Mouse (Mus musculus) midbrain, postnatal 0 days (tissue): ENCODE data around the gene Disp2. TPM values are rescaled to one million over a fixed set of nuclear protein-coding genes. Genes with fewer than 3 reads are reported as not detected.

Experiments
- ATAC-seq: fragments of 200-750 bp; cut with Nextera tagmentation; 2 replicates; pipeline ENCODE4 v1.8.0; 2017; ENCODE audit warnings: moderate number of reproducible peaks, mild to moderate bottlenecking, moderate TSS enrichment, moderate library complexity; ENCODE audit not compliant: low FRiP score
- DNase-seq: peaks from one replicate; pipeline ENCODE4 v3.0.0-alpha.2; 2015; ENCODE audit warnings: low spot score
- H3K27ac ChIP-seq: fragments of 300-500 bp; sonication (generic); 2 replicates; pipeline ENCODE4 v1.5.1; 2014; ENCODE audit warnings: low read depth, mild to moderate bottlenecking, low read length, mixed read lengths
- H3K27me3 ChIP-seq: fragments of 300-500 bp; sonication (generic); 2 replicates; pipeline ENCODE4 v1.6.1; 2014; ENCODE audit warnings: low read length, control low read depth, mixed read lengths; ENCODE audit not compliant: insufficient read depth
- H3K36me3 ChIP-seq: fragments of 300-500 bp; sonication (generic); 2 replicates; pipeline ENCODE4 v1.6.1; 2014; ENCODE audit warnings: low read length, control low read depth, mixed read lengths; ENCODE audit not compliant: insufficient read depth
- H3K4me1 ChIP-seq: fragments of 300-500 bp; sonication (generic); 2 replicates; pipeline ENCODE4 v1.6.1; 2014; ENCODE audit warnings: mild to moderate bottlenecking, control low read depth, antibody characterized with exemption, low read length, mixed read lengths; ENCODE audit not compliant: insufficient read depth
- H3K4me2 ChIP-seq: fragments of 300-500 bp; sonication (generic); 2 replicates; pipeline ENCODE4 v1.6.1; 2014; ENCODE audit warnings: low read depth, mild to moderate bottlenecking, low read length, mixed read lengths; ENCODE audit not compliant: poor library complexity, severe bottlenecking
- H3K4me3 ChIP-seq: fragments of 300-500 bp; sonication (generic); 2 replicates; pipeline ENCODE4 v1.5.1; 2014; ENCODE audit warnings: low read depth, mild to moderate bottlenecking, low read length, moderate library complexity
- H3K9ac ChIP-seq: fragments of 300-500 bp; sonication (generic); replicated peaks from 2 replicates; pipeline ENCODE4 v1.6.1; 2014; ENCODE audit warnings: mild to moderate bottlenecking, low read length, moderate library complexity, mixed read lengths; ENCODE audit not compliant: poor library complexity, severe bottlenecking
- H3K9me3 ChIP-seq: fragments of 300-500 bp; sonication (generic); 2 replicates; pipeline ENCODE4 v1.6.1; 2016; ENCODE audit warnings: low read length, control low read depth
- CTCF ChIP-seq: IDR thresholded peaks from 2 replicates; pipeline ENCODE4 v1.5.1; 2016; ENCODE audit warnings: antibody characterized with exemption, mild to moderate bottlenecking
- WGBS: fragments of 180-500 bp; shearing (Covaris S2); extraction: QIAGEN DNeasy Blood & Tissue Kit; methylation state at CpG from one replicate; pipeline ENCODE4 v1.1.7; 2014; 5-methylcytosine and 5-hydroxymethylcytosine counted together
- polyA plus RNA-seq: library from polyadenylated mRNA; unstranded; fragments of >200 nt; fragmentation: Nextera tagmentation; extraction: Ambion mirVana; gene quantifications from 2 replicates; pipeline ENCODE4 v1.2.1, GENCODE M21; 2015
- total RNA-seq: library from RNA; depleted of rRNA; stranded (reverse); fragments of >200 nt; gene quantifications from 2 replicates; pipeline ENCODE4 v1.2.3, GENCODE M21; 2014

Gene Disp2
- total and polyA plus RNA-seq, 2 experiments from 2014 or later = 72.6 to 201 TPM

- no peak for ATAC-seq
- DNase-seq = no peak
- Histone ChIP-seq H3K36me3 (peaks cover 53% of the 10 kb centered on the region), H3K4me3 (no peak overlapping the region), H3K27me3 (no peaks in the 10 kb centered on the region), H3K4me2 (no peak overlapping the region), H3K9ac (no peak overlapping the region), H3K27ac (no peak overlapping the region), H3K9me3 (no peaks in the 10 kb centered on the region), H3K4me1 (no peaks in the 10 kb centered on the region)
- TF ChIP-seq CTCF = no peak
- 94% methylated on average over 26 of the region's 26 CpGs for WGBS
Observed at GRCm38 (mm10) chr2:118791591-118792258, 12.2 kb downstream of the Disp2 start.

GRCm38 (mm10) chr2:118792259-118792613, 12.7 kb downstream of the Disp2 start:
- Histone ChIP-seq H3K4me2 (no peak overlapping the region), H3K36me3 (peaks cover 48% of the 10 kb centered on the region), H3K9ac (no peak overlapping the region), H3K27me3 (no peaks in the 10 kb centered on the region), H3K4me1 (no peaks in the 10 kb centered on the region), H3K27ac (no peak overlapping the region), H3K9me3 (no peaks in the 10 kb centered on the region), H3K4me3 (no peak overlapping the region)
- TF ChIP-seq CTCF = no peak
- 80% methylated on average over 4 of the region's 4 CpGs for WGBS
- ATAC-seq (no peak), DNase-seq (no peak)

GRCm38 (mm10) chr2:118793636-118794035, 14.1 kb downstream of the Disp2 start:
- no peak overlapping the region for H3K27ac ChIP-seq
- DNase-seq (no peak), ATAC-seq (no peak)
- H3K4me3 ChIP-seq = no peak overlapping the region
- WGBS = 88% methylated on average over 4 of the region's 4 CpGs
- H3K27me3 ChIP-seq = no peaks in the 10 kb centered on the region
- no peaks in the 10 kb centered on the region for H3K4me1 ChIP-seq
- H3K9ac ChIP-seq = no peak overlapping the region
- H3K4me2 ChIP-seq = no peak overlapping the region
- TF ChIP-seq CTCF = no peak
- peaks cover 37% of the 10 kb centered on the region for H3K36me3 ChIP-seq
- H3K9me3 ChIP-seq = no peaks in the 10 kb centered on the region

- DNase-seq (no peak), ATAC-seq (no peak)
- Histone ChIP-seq H3K4me3 (no peak overlapping the region), H3K4me1 (no peaks in the 10 kb centered on the region), H3K9me3 (no peaks in the 10 kb centered on the region), H3K36me3 (no peaks in the 10 kb centered on the region), H3K4me2 (no peak overlapping the region), H3K9ac (no peak overlapping the region), H3K27me3 (no peaks in the 10 kb centered on the region), H3K27ac (no peak overlapping the region)
- TF ChIP-seq CTCF = no peak
- 80% methylated on average over 4 of the region's 4 CpGs for WGBS
Observed at GRCm38 (mm10) chr2:118802542-118803118, 23.1 kb downstream of the Disp2 start.

- no peak for ATAC-seq
- Histone ChIP-seq H3K9ac (no peak overlapping the region), H3K27me3 (no peaks in the 10 kb centered on the region), H3K4me1 (no peaks in the 10 kb centered on the region), H3K27ac (no peak overlapping the region), H3K4me2 (no peak overlapping the region), H3K4me3 (no peak overlapping the region), H3K36me3 (no peaks in the 10 kb centered on the region), H3K9me3 (no peaks in the 10 kb centered on the region)
- TF ChIP-seq CTCF = no peak
- WGBS = 85% methylated on average over 2 of the region's 2 CpGs
- no peak for DNase-seq
Observed at GRCm38 (mm10) chr2:118804474-118804873, 25.0 kb downstream of the Disp2 start.

- Histone ChIP-seq H3K9ac (no peak overlapping the region), H3K27ac (no peak overlapping the region), H3K27me3 (no peaks in the 10 kb centered on the region), H3K9me3 (no peaks in the 10 kb centered on the region), H3K36me3 (no peaks in the 10 kb centered on the region), H3K4me1 (no peaks in the 10 kb centered on the region), H3K4me2 (no peak overlapping the region), H3K4me3 (no peak overlapping the region)
- TF ChIP-seq CTCF = no peak
- 76% methylated on average over 3 of the region's 3 CpGs for WGBS
- no peak for ATAC-seq
- DNase-seq = no peak
Observed at GRCm38 (mm10) chr2:118805137-118805536, 25.6 kb downstream of the Disp2 start.
